Mouse (Mus musculus): ENCODE measurements around the gene N4bp1. TPM values are rescaled to one million over a fixed set of nuclear protein-coding genes. Genes with fewer than 3 reads are reported as not detected.
A peak's percentile ranks its signal among the peaks of the same experiment; 100 is the strongest.

N4bp1 gene
- polyA plus RNA-seq, 1 experiment from 2014 or later: 5.4 TPM

- no peak for ATAC-seq
- no peak for TF ChIP-seq CTCF (IDR thresholded peaks at IDR 0.05; ENCODE audit: low read depth)
- 57% methylated on average over 2 of the region's 2 CpGs for WGBS
- no peaks in the 10 kb centered on the region for H3K36me3 ChIP-seq (ENCODE audit: control insufficient read depth, insufficient read depth)
- H3K4me2 ChIP-seq (replicated peaks; ENCODE audit: low read depth): no peak overlapping the region
- no peaks in the 10 kb centered on the region for H3K9me3 ChIP-seq (ENCODE audit: control insufficient read depth)
- no peak overlapping the region for H3K4me3 ChIP-seq (ENCODE audit: low read depth, low read length)
- H3K27me3 ChIP-seq (replicated peaks; ENCODE audit: control insufficient read depth, insufficient read depth, low read length): no peaks in the 10 kb centered on the region
- H3K9ac ChIP-seq (ENCODE audit: low read depth, low read length): no peak overlapping the region
- no peak overlapping the region for H3K27ac ChIP-seq (ENCODE audit: low read depth, low read length)
- H3K4me1 ChIP-seq (replicated peaks; ENCODE audit: control insufficient read depth, insufficient read depth, low read length): peaks cover 11% of the 10 kb centered on the region
Measured at GRCm38 (mm10) chr8:86870771-86871170, 14.3 kb downstream of the N4bp1 start.

GRCm38 (mm10) chr8:86868041-86868440 is 17.0 kb downstream of the N4bp1 start:
- H3K4me1 ChIP-seq (replicated peaks; ENCODE audit: control insufficient read depth, insufficient read depth, low read length): peaks cover 11% of the 10 kb centered on the region
- 89% methylated on average over 3 of the region's 3 CpGs for WGBS
- no peak for ATAC-seq
- H3K9ac ChIP-seq (ENCODE audit: low read depth, low read length): no peak overlapping the region
- TF ChIP-seq CTCF (IDR thresholded peaks at IDR 0.05; ENCODE audit: low read depth): no peak
- H3K36me3 ChIP-seq (ENCODE audit: control insufficient read depth, insufficient read depth): no peaks in the 10 kb centered on the region
- H3K27ac ChIP-seq (ENCODE audit: low read depth, low read length): no peak overlapping the region
- H3K4me3 ChIP-seq (ENCODE audit: low read depth, low read length): no peak overlapping the region
- no peak overlapping the region for H3K4me2 ChIP-seq (replicated peaks; ENCODE audit: low read depth)
- no peaks in the 10 kb centered on the region for H3K27me3 ChIP-seq (replicated peaks; ENCODE audit: control insufficient read depth, insufficient read depth, low read length)
- H3K9me3 ChIP-seq (ENCODE audit: control insufficient read depth): no peaks in the 10 kb centered on the region

- Histone ChIP-seq H3K9me3 (ENCODE audit: control insufficient read depth) (no peaks in the 10 kb centered on the region), H3K27me3 (replicated peaks; ENCODE audit: control insufficient read depth, insufficient read depth, low read length) (no peaks in the 10 kb centered on the region), H3K36me3 (ENCODE audit: control insufficient read depth, insufficient read depth) (peaks cover 17% of the 10 kb centered on the region; the same call in 1 of the 2 replicates), H3K4me1 (replicated peaks; ENCODE audit: control insufficient read depth, insufficient read depth, low read length) (0 out of 2 replicates have a peak, but pooled peaks cover under 1% of the 10 kb centered on the region), H3K4me3 (ENCODE audit: low read depth, low read length) (no peak overlapping the region), H3K27ac (ENCODE audit: low read depth, low read length) (no peak overlapping the region), H3K4me2 (replicated peaks; ENCODE audit: low read depth) (no peak overlapping the region), H3K9ac (ENCODE audit: low read depth, low read length) (no peak overlapping the region)
- TF ChIP-seq CTCF (IDR thresholded peaks at IDR 0.05; ENCODE audit: low read depth): no peak
- WGBS: 48% methylated on average over 4 of the region's 4 CpGs
- ATAC-seq: no peak
Measured at GRCm38 (mm10) chr8:86864764-86865163, 20.3 kb downstream of the N4bp1 start.

- no peak for TF ChIP-seq CTCF (IDR thresholded peaks at IDR 0.05; ENCODE audit: low read depth)
- no peaks in the 10 kb centered on the region for H3K4me1 ChIP-seq (replicated peaks; ENCODE audit: control insufficient read depth, insufficient read depth, low read length)
- H3K36me3 ChIP-seq (ENCODE audit: control insufficient read depth, insufficient read depth): peaks cover 17% of the 10 kb centered on the region; the same call in 1 of the 2 replicates
- H3K27me3 ChIP-seq (replicated peaks; ENCODE audit: control insufficient read depth, insufficient read depth, low read length): no peaks in the 10 kb centered on the region
- ATAC-seq: no peak
- no peak overlapping the region for H3K4me2 ChIP-seq (replicated peaks; ENCODE audit: low read depth)
- H3K27ac ChIP-seq (ENCODE audit: low read depth, low read length): no peak overlapping the region
- H3K9me3 ChIP-seq (ENCODE audit: control insufficient read depth): no peaks in the 10 kb centered on the region
- no peak overlapping the region for H3K9ac ChIP-seq (ENCODE audit: low read depth, low read length)
- 76% methylated on average over 4 of the region's 4 CpGs for WGBS
- H3K4me3 ChIP-seq (ENCODE audit: low read depth, low read length): no peak overlapping the region
Measured at GRCm38 (mm10) chr8:86862837-86863236, 22.2 kb downstream of the N4bp1 start.

- Histone ChIP-seq H3K36me3 (ENCODE audit: control insufficient read depth, insufficient read depth) (peaks cover 17% of the 10 kb centered on the region; the same call in 1 of the 2 replicates), H3K4me1 (replicated peaks; ENCODE audit: control insufficient read depth, insufficient read depth, low read length) (no peaks in the 10 kb centered on the region), H3K27me3 (replicated peaks; ENCODE audit: control insufficient read depth, insufficient read depth, low read length) (no peaks in the 10 kb centered on the region), H3K4me3 (ENCODE audit: low read depth, low read length) (no peak overlapping the region), H3K9me3 (ENCODE audit: control insufficient read depth) (no peaks in the 10 kb centered on the region), H3K27ac (ENCODE audit: low read depth, low read length) (no peak overlapping the region), H3K4me2 (replicated peaks; ENCODE audit: low read depth) (no peak overlapping the region), H3K9ac (ENCODE audit: low read depth, low read length) (no peak overlapping the region)
- ATAC-seq: no peak
- 71% methylated on average over 3 of the region's 3 CpGs for WGBS
- TF ChIP-seq CTCF (IDR thresholded peaks at IDR 0.05; ENCODE audit: low read depth): no peak
Measured at GRCm38 (mm10) chr8:86862155-86862816, 22.8 kb downstream of the N4bp1 start.

- Histone ChIP-seq H3K36me3 (ENCODE audit: control insufficient read depth, insufficient read depth) (peaks cover 17% of the 10 kb centered on the region; the same call in 1 of the 2 replicates), H3K27me3 (replicated peaks; ENCODE audit: control insufficient read depth, insufficient read depth, low read length) (no peaks in the 10 kb centered on the region), H3K27ac (ENCODE audit: low read depth, low read length) (0 out of 2 replicates have a peak overlapping the region, but pooled peaks have one; percentile 41), H3K4me1 (replicated peaks; ENCODE audit: control insufficient read depth, insufficient read depth, low read length) (no peaks in the 10 kb centered on the region), H3K9ac (ENCODE audit: low read depth, low read length) (no peak overlapping the region), H3K4me3 (ENCODE audit: low read depth, low read length) (no peak overlapping the region), H3K9me3 (ENCODE audit: control insufficient read depth) (no peaks in the 10 kb centered on the region), H3K4me2 (replicated peaks; ENCODE audit: low read depth) (no peak overlapping the region)
- ATAC-seq: no peak
- no peak for TF ChIP-seq CTCF (IDR thresholded peaks at IDR 0.05; ENCODE audit: low read depth)
- 72% methylated on average over 7 of the region's 7 CpGs for WGBS
Measured at GRCm38 (mm10) chr8:86861516-86861915, 23.5 kb downstream of the N4bp1 start.
